Mouse (Mus musculus): Measurements from ENCODE around the gene Zswim8.
A peak's percentile ranks its signal among the peaks of the same experiment; 100 is the strongest.

GRCm38 (mm10) chr14:20743614-20744013 lies 36.3 kb downstream of the Zswim8 start:
- TF ChIP-seq POLR2A (IDR thresholded peaks at IDR 0.05; ENCODE audit: low read depth, low read length) (no peak), CTCF (conservative IDR thresholded peaks at IDR 0.05; ENCODE audit: insufficient read depth, insufficient read length, low read depth, low read length) (0 out of 2 replicates have a peak, but pooled peaks have one; percentile 12)
